Mouse (Mus musculus) neural tube, embryonic 15.5 days (tissue): ENCODE results near the gene Kif20b. TPM values are rescaled to one million over a fixed set of nuclear protein-coding genes. Genes with fewer than 3 reads are reported as not detected.

Experiments used
- microRNA counts: library from miRNA; unstranded; fragments of <30 nt; microRNA quantifications from one replicate; lab custom pipeline; 2016
- microRNA-seq: library from miRNA; unstranded; fragments of <30 nt; microRNA quantifications from one replicate; pipeline ENCODE4, GENCODE M21; 2017
- polyA plus RNA-seq: library from polyadenylated mRNA; unstranded; fragments of >200 nt; fragmentation: Nextera tagmentation; extraction: Ambion mirVana; gene quantifications from 2 replicates; pipeline ENCODE4 v1.2.1, GENCODE M21; 2015

The Kif20b gene
- polyA plus RNA-seq, 1 experiment from 2014 or later: 8.5 TPM

MicroRNAs encoded within 50 kb of the gene (microRNA counts, 519-probe panel; counts per million panel counts)
- microRNA mmu-miR-1950 (lab: Ali Mortazavi, UCI): not detected

Small RNA genes within 50 kb of the gene (microRNA-seq; reads per million reads assigned to microRNA genes)
- 0.52 reads per million for gene Mir1950

Other genes starting within 250 kb of the Kif20b start
- gene Slc16a12, start 175.1 kb upstream of the Kif20b start, polyA plus RNA-seq: 1.5 and 2.4 TPM in 2 replicates
- gene Pank1, start 42.9 kb upstream of the Kif20b start, polyA plus RNA-seq: 9.7 and 10.7 TPM in 2 replicates